Mouse (Mus musculus) c-Kit-positive CD71-positive TER-119-positive erythroid progenitor cells, embryonic 14.5 days (primary cell): Measurements from ENCODE around the gene Ttn.

Source experiments
- DNase-seq: peaks from one replicate; pipeline ENCODE4 v3.0.0-alpha.2; 2013; ENCODE audit warnings: low spot score

Gene Ttn

DNA sequence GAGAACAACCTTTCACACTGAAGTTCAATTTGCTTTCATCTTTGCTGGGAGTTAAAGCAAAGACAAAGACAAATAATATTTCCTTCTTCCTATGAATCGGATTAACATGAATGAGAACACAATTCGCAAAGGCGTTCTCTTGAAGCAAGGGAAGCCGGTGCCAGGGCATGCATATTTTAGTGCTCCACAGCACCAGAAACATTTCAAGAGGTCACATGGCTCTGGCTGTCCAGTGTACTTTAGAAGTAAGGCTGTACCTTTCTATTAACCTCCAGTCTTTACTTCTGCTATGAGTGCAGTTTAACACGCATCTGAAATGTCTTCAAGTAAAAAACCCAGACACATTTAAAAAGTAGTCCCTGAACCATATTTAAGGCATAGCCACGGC, 20.3 kb downstream of the Ttn start:
- DNase-seq = no peak

GRCm38 (mm10) chr2:76961420-76962044, 20.8 kb downstream of the Ttn start:
- DNase-seq = no peak

- DNase-seq = no peak
Measured at GRCm38 (mm10) chr2:76949774-76950173, 32.6 kb downstream of the Ttn start.

GRCm38 (mm10) chr2:76938515-76938914, 43.8 kb downstream of the Ttn start:
- DNase-seq = no peak

- DNase-seq = peak; percentile 33
Measured at GRCm38 (mm10) chr2:76929718-76930117, 52.6 kb downstream of the Ttn start.

DNA sequence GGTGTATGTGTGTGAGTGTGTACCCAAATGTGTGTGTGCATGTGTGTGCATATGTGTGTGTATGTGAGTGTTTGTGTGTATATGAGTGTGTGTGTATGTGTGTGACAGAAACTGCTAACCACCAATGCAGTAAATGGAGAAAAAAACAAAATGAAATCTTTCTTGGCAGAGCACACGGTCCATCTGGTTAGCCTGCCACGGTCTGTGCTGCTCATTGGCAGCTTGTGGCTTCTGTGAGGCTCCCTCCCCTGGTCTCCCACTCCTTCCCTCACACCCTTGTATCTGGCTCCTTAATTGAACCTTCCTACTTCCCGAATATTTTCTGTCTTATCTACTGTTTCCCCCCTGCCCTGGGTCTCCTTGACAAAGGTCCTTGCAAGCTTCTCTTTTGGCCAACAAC, 53.5 kb downstream of the Ttn start:
- no peak for DNase-seq

DNA sequence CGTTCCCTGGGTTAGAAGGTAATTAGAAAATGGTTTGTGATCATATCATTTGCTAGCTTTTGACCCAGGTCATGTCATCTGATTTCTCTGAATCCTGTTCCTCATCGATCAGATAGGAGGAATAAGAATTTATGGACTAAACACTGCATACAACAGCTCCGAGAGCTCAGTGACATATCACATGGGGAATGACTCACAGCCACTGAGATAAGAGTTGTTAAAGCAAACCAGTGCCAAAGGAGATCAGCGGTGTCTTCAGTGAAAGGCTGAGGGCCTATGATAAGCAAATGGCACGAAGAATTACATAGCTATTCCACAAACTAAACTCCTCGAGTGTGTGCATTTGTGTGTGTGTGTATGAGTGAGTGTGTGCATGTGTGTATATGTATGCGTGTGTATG, 54.0 kb downstream of the Ttn start:
- no peak for DNase-seq

DNA sequence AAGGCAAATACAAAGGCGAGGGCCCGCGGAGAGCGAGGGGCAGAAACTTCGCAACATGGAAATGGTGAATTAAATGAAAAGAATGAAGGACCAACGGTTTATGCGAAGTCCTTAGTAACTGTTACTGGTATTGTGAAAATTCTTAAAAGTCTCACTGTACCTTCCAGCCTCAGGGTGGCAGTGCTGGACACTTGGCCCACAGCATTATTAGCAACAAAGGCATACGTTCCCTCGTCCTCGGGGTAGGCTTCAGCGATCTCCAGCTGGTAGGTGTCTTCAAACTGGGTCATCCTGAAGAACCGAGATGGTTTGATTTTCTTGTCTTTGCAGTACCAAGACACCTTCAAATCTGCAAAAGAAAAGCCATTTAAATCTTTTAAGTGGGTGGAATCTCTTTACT, 55.4 kb downstream of the Ttn start:
- no peak for DNase-seq

GRCm38 (mm10) chr2:76914959-76915358, 67.4 kb downstream of the Ttn start:
- no peak for DNase-seq

DNA sequence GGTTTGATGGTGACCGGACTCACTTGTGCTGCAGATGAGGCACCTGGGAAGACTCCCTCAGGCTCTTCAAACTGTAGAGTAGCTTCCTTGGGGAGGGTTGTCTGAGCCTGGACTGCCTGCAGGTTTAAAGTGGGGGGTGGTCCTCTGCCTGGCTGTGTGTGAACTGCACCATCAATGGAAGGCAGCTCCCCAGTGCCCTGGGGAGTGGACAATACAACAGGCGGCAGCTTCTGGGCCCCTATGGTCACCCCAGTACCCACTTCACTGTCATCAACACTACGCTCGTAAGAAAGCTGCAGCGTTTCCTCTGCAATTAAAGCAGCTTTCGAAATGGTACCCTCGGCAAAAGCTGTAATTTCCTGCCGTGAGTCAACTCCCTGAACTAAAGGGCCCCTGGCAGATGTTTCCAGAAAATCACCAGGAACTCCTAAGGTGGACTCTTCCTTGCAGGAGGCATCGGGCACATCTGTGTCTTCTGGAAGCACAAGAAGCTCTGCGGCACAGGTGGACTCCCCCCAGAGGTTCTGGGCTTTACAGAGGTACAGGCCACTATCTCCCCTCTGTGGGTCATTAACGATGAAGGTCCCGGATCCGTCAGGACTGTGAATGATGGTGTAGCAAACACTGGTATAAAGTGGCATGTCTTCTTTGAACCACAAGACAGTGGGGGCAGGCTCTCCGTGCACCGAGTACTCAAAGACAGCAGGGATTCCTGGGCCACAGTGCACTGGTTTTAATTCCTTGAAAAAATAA, 73.5 kb downstream of the Ttn start:
- no peak for DNase-seq

GRCm38 (mm10) chr2:76903351-76903750, 79.0 kb downstream of the Ttn start:
- no peak for DNase-seq

DNA sequence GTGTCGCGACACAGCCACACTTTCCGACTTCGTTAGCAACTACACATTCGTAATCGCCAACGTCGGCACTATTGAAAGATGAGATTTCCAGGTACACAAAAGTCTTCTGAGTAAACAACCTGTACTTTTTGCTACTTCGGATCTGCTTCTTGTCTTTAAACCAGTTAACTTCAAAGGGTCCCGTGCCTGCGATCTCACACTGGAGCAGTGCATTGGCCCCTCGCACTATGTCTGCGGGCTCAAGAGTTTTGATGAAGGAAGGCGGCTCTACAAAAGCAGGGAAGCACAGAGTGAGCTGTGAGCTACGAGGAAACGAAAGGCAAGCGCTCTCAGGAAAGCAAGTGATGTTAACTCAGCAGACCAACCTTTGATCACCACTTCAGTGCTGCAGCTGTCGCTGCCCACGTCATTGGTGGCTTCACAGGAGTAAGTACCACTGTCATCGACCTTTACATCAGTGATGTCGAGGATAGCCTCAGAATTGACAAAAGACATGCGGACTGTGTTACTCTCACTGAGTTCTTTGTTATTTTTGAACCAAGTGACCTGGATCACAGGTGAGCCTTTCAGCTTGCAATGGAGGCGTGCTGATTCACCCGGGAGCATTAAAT, 80.8 kb downstream of the Ttn start:
- no peak for DNase-seq

DNA sequence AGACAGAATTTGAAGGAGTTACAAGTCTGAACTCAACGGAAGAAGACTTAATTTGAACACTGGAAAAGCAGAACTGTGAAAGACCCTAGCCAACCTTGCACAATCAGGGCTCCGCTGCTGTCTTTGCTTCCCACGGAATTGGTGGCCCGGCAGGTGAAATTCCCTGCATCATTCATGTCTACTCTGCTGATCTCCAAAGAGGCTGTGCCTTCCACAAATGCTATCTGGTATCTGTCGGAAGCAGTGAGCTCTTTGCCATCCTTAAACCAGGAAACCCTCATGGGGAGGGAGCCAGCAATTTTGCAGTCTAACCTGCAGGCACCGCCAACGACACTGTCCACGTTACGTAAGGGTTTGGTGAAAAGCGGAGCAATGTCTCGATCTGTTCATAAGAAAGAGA, 82.5 kb downstream of the Ttn start:
- no peak for DNase-seq

- DNase-seq = no peak
Measured at GRCm38 (mm10) chr2:76896990-76897389, 85.4 kb downstream of the Ttn start.

GRCm38 (mm10) chr2:76895327-76895726, 87.0 kb downstream of the Ttn start:
- DNase-seq = no peak

DNA sequence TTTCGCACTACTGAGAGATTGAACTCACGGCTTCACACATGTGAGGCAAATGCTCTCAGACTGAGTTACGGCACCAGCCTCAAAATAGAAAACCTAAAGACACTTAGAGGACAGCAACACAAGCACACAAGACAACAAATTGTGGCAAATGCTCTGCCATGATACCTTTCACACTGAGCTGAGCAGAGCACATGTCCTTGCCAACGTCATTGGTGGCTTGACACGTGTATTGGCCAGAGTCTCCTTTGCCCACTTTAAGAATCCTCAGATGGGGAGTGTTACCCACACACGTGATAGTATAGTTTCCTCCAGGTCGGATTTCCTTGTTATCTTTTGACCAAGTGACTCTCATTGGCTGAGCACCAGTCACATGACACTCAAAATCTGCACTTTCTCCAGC, 93.6 kb downstream of the Ttn start:
- no peak for DNase-seq

GRCm38 (mm10) chr2:76885855-76886254, 96.5 kb downstream of the Ttn start:
- no peak for DNase-seq

DNA sequence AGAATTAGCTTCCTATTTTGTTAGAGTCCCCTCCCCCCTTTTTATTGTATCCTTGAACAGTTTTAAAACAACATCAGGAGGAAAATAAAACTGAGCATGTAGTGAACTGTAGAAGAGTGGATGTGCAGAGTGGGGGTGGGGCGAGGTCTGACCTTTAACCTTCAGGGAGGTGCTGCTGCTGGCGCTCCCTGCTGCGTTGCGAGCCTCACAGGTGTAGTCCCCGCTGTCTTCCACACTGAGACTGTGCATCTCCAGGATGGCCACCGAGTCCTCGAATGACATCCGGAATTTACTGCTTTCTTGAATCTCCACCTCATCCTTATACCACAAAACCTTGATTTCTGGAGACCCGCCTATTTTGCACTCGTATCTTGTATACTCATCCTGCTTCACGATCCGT, 100.9 kb downstream of the Ttn start:
- DNase-seq = no peak

DNA sequence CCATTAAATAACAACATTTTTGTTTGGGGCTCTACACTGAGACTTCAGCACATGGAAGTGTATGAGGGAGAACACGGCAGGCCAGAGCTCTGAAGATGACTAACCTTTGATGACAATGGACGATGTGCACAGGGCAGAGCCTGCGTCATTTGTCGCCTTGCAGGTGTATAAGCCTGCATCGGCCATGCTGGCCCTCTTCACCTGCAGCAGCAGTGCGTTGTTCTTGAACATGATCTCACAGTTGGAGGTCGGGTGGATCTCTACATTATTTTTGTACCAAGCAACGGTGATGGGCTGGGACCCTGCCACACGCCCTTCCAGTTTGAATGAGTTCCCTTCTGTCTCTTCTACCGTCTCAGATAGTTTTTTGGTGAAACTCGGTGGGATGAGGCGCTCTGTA, 106.8 kb downstream of the Ttn start:
- DNase-seq = no peak

GRCm38 (mm10) chr2:76866928-76867327, 115.4 kb downstream of the Ttn start:
- DNase-seq = peak; percentile 24

DNA sequence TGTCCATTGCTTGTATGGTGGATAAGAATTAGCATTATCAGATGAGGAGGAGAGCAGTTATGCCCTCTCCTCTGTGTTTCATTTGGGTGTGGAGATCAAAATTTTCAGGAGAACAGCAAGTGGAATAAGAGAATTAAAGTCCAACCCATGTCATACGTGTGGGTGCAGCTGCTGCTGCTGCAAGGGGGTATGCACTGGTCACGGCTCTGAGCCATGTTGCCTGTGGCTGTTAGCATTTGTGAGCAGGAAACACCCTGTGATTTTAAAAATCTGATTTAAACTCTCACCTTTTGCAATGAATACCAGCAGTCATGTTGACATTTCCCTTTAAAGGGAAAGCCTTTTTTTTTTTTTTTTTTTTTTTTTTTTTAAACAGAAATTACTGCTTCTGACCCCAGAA, 116.8 kb downstream of the Ttn start:
- no peak for DNase-seq

DNA sequence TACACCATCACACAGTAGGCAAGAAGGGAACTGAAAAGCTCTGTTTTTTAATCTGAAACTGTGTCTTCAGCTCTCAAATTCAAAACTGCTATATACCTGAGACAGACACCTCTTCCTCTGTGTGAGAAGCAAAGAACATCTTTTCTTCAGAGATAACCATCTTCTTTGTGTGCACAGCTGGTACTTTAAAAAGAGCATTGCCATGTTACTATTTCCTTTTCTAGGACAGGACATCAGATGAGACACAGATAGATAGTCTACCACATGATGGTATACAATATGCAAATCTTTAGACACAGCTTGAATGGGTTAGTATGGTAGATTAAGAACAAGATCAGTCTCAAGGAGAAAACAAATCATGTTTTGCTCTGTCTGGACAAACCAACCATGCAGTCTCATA, 121.0 kb downstream of the Ttn start:
- DNase-seq = no peak

GRCm38 (mm10) chr2:76850066-76850465, 132.3 kb downstream of the Ttn start:
- DNase-seq = no peak

DNA sequence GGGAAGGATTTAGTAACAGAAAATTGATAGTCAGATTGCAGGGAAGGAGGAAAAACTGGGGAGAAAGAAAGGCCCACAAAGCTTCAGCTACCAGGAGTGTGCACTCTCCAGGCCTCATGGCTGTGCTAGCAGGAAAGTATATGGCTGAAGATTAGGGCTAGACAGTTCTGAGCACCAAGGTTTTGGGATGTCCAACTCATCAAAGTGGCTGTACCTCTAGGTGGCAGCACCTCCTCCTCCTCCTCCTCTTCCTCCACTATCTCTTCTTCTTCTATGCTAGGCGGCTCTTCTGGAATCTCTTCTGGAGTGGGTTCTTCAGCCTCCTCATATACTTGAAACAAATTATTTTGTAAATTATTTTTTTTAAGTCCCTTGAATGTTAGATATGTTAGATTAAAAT, 139.2 kb downstream of the Ttn start:
- DNase-seq = no peak
